Mouse (Mus musculus): ENCODE measurements around the gene Angptl4.
"Not testable (repeated sequence)": the region's sequence is repeated elsewhere in the genome, so short reads cannot be mapped to it uniquely, and the experiment has no call there.

DNA sequence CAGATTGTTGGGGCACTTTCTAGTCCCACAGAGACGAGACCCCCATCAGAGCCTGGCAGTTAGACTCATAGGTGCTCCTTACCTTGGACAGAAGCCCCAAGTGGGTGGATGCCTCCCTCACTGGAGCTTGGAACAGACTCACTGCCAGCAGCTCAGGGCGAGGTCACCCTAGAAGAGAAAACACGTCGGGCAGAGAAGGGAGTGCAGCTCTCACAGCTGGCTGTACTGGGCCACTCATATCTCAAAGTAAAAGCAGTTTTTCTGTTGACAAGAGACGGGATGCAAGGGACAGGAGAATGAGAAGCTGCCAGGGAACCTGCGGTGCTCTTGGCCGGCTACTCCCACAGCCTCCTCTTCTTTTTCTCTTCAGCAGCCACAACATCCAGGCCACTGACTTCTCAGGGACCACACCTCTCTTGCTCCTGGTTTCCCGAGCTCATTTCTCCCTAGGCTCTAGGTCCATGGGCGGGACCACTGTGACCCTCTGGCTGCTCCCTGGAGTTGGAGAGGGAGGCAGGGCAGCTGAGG is 49.0 kb downstream of the Angptl4 start:
- TF ChIP-seq MAX (IDR thresholded peaks at IDR 0.05); CTCF (IDR thresholded peaks at IDR 0.05; ENCODE audit: control insufficient read depth, insufficient read depth, insufficient read length); MYOG (IDR thresholded peaks at IDR 0.05; ENCODE audit: control insufficient read depth, extremely low read depth, insufficient read length); FOSL1 (IDR thresholded peaks at IDR 0.05; ENCODE audit: insufficient read depth, low read length, poor library complexity, severe bottlenecking); CEBPB (IDR thresholded peaks at IDR 0.05; ENCODE audit: low read depth): not testable (repeated sequence)
